Mouse (Mus musculus) NIH3T3 (cell line): Measurements from ENCODE around the gene BB287469.
"Not testable (repeated sequence)": the region's sequence is repeated elsewhere in the genome, so short reads cannot be mapped to it uniquely, and the experiment has no call there.

Experiments
- DNase-seq: peaks from one replicate; pipeline ENCODE4 v3.0.0-alpha.2; 2012; ENCODE audit warnings: low read depth

Gene BB287469

DNA sequence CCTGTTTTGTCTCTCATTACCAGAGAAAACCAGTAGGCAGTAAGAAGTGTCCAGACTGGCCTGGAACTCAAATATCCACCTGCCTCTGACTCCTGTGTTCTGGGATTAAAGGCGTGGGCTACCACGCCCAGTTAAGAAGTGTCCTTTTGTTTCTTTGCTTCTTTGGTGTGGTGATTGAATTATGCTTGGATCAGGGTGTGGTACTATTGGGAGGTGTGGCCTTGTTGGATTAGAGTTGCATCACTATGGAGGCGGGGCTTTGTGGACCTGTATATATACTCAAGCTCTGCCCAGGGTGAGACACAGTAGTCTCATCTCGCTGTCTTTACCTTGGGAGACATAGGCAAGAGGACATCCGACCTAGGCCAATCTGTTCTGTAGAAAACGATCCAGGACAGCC lies at the start of gene BB287469:
Gene BB287469, plus strand, starts transcription at position 301 of the 400 bp plus-strand sequence.
- not testable (repeated sequence) for DNase-seq

- DNase-seq: not testable (repeated sequence)
Measured at GRCm38 (mm10) chr12:87775655-87776054, 40.7 kb upstream of the BB287469 start, which contains the start of gene Gm21319. TSS of gene Gm21319 (minus strand) at chr12:87775755.

DNA sequence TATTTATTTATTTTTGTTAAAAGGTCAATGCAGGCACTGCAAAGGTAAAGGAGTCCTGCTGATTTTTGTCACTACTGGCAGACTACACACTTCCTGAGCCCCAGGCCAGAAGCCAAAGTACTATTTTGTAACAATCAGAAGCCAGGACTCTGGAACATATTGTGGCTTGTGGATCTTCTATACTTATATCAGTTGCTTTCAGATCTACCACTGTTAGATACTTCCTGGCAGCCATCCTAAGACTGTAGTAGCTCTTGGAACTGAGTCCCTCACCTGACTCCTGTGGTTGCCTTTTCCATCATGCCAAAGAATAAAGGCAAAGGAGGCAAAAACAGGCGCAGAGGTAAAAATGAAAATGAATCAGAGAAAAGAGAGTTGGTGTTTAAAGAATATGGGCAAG lies 21.2 kb upstream of the BB287469 start, which contains the start of gene Gm21936:
Gene Gm21936, plus strand, starts transcription at position 301 of the 400 bp plus-strand sequence.
- not testable (repeated sequence) for DNase-seq

GRCm38 (mm10) chr12:87797971-87798370 lies 18.4 kb upstream of the BB287469 start:
- DNase-seq: not testable (repeated sequence)

DNA sequence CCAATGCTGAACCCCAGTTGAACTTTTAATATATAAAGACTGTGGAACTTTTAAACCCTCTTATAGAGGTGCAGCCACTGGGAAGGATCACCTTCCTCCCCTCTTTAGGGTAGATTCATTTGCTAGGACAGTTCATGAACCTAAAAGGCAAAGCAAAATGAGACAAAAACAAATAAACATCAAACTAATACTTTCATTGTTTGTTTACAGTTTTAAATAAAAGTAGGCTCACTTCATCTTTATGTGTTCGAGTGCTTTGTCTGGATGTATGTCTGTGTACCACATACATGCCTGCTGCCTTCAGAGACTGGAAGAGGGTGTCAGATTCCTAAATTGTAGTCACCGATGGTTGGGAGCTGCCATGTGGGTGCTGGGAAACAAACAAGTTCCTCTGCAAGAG lies 25.9 kb downstream of the BB287469 start, which contains the start of gene Gm2001:
Gene Gm2001, minus strand, starts transcription at position 101 of the 400 bp plus-strand sequence.
- not testable (repeated sequence) for DNase-seq

DNA sequence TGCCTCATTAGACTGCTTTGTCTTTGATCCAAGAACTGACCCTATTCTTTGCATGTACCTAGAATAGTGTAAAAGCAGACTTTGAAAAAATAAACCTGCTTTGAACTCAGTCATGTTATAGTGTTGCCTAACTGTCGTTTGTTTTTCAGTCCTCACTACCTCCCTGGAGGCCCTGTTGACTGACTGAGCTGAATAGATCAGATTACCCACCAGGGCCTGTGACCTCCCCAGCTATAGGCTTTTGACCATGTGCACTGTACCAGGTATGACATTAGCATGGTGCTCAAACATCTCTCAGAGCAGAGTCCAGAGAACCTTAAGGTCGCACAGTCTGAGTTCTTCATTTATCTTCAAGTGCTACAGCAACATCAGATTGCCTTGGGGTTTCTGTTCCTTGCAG lies 34.3 kb downstream of the BB287469 start:
- not testable (repeated sequence) for DNase-seq

DNA sequence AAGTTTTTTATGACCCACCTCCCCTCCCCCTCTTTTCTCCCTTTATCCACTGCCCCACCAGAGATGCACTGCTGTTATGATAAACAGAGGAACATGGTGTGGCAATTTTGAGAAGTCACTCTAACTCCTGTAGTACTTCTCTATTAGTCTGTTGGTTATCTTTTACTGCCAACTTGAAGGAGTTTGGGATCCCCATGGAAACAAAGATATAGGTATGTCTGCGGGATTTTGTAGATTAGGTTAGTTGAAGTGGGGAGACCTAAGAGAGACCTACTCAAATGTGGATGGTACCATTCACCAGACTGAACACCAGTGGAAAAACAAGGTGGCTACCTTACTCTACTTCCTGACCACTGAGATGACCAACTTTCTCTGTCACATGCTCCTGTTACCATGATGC lies 39.7 kb downstream of the BB287469 start:
- not testable (repeated sequence) for DNase-seq

- not testable (repeated sequence) for DNase-seq
Measured at GRCm38 (mm10) chr12:87861740-87862692, 45.6 kb downstream of the BB287469 start.

DNA sequence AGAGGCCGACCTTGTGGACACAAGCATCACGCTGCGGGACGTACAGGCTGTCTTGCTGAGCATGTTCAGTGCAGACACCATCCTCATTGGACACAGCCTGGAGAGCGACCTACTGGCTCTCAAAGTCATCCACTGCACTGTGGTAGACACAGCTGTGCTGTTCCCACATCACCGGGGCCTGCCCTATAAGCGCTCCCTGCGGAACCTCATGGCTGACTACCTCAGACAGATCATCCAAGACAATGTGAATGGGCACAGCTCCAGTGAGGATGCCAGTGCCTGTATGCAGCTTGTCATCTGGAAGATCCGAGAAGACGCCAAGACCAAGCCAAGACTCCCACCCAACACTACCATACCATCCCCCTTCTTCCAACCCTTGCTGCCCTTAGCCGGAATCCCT lies 47.3 kb downstream of the BB287469 start:
- not testable (repeated sequence) for DNase-seq

DNA sequence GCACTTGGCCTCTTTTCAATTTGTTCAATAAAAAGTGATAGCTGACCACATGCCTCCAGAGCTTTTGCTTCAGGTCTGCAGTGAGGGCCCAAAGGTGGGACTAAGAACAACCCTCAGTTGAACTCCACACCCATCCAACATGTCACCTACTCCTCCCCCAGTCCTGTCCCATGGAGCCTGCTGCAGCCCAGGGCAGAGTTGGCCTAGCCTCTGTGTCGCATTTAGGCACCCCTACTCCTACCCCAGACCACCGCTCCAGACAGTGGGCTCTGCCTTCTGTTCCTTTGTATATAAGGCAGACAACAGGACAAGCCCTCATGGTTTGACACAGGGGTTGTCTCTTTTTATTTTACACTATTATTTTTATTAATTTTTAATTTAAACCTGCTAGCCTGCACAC lies 47.7 kb downstream of the BB287469 start:
- DNase-seq: not testable (repeated sequence)
